Mouse (Mus musculus): Measurements from ENCODE around the gene Hdac7. TPM values are rescaled to one million over a fixed set of nuclear protein-coding genes. Genes with fewer than 3 reads are reported as not detected.

Gene Hdac7
- total and polyA plus RNA-seq, 3 experiments, result 19.8 to 55.2 (median 21.7) TPM

DNA sequence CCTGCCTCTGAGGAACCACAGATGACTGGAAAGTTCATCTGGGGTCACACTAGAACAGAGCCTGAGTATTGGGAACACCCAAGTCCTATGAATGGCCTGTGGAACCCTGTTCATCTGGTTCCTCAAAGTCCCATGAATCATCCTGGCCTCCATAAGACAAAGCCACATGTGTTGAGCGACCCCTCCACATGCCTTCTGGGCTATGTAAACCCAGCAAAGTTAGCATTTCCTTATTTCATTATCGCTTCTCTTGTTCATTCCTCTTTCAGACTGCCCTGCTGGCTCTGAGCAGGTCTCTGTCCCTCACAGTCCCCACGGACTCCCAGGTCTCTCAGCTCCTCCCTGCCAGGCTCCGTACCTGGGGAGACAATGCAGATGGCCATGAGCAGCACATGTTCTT is 14.1 kb upstream of the Hdac7 start:
- Histone ChIP-seq H3K9ac (ENCODE audit: insufficient read depth, low read depth) (no peak overlapping the region), H3K9me3 (replicated peaks; ENCODE audit: low read length) (peaks cover 10% of the 10 kb centered on the region), H3K79me2 (replicated peaks; ENCODE audit: control insufficient read depth, extremely low read depth, insufficient read depth, poor library complexity, severe bottlenecking) (no peaks in the 10 kb centered on the region), H3K4me1 (ENCODE audit: control insufficient read depth in 1 of 2, insufficient read depth in 2 of 2) (peaks cover 0 to 7% of the 10 kb centered on the region in 2 experiments; a peak in 1 of 4 replicates), H3K4me2 (ENCODE audit: insufficient read depth, low read depth, poor library complexity, severe bottlenecking) (no peak overlapping the region), H3K4me3 (replicated peaks in 1 of 3; ENCODE audit: low read depth in 2 of 3, low read length in 2 of 3, poor library complexity in 1 of 3) (no peak overlapping the region), H3K36me3 (replicated peaks in 1 of 2; ENCODE audit: control insufficient read depth in 1 of 2, insufficient read depth in 1 of 2, low read length in 1 of 2) (no peaks in the 10 kb centered on the region), H3K27ac (ENCODE audit: insufficient read depth, low read depth) (no peak overlapping the region), H3K27me3 (replicated peaks) (peaks cover 8% of the 10 kb centered on the region)
- dilution Hi-C loops (cut with MboI; ENCODE audit: extremely low pct_ligation_motif_present, extremely low pct_unique_long_range_greater_than_20kb, low sequenced_read_pairs), result no loop called here
- DNase-seq (ENCODE audit: extremely low read depth), result no peak
- TF ChIP-seq SMC3 (IDR thresholded peaks at IDR 0.05; ENCODE audit: low read depth, low read length) (no peak), NELFE (IDR thresholded peaks at IDR 0.05; ENCODE audit: low read depth, low read length) (no peak), IRF4 (IDR thresholded peaks at IDR 0.05; ENCODE audit: low read depth, low read length) (no peak), HCFC1 (IDR thresholded peaks at IDR 0.05; ENCODE audit: low read depth, low read length) (no peak), POLR2A (IDR thresholded peaks at IDR 0.05; ENCODE audit: low read depth, low read length) (no peak), JUN (IDR thresholded peaks at IDR 0.05; ENCODE audit: insufficient read depth, low read depth, low read length) (no peak), CTCF (conservative IDR thresholded peaks at IDR 0.05 in 1 of 2, IDR thresholded peaks at IDR 0.05 in 1 of 2; ENCODE audit: low read depth in 2 of 2, low read length in 2 of 2) (no peak), ZKSCAN1 (IDR thresholded peaks at IDR 0.05; ENCODE audit: borderline replicate concordance, low read depth, low read length) (no peak), ELF1 (IDR thresholded peaks at IDR 0.05; ENCODE audit: low read depth, low read length) (no peak), POLR2AphosphoS2 (IDR thresholded peaks at IDR 0.05; ENCODE audit: low read depth, low read length) (no peak), BHLHE40 (IDR thresholded peaks at IDR 0.05; ENCODE audit: low read depth, low read length) (no peak), JUND (conservative IDR thresholded peaks at IDR 0.05; ENCODE audit: low read depth, low read length) (no peak), MYC (IDR thresholded peaks at IDR 0.05; ENCODE audit: low read depth, low read length) (no peak), PAX5 (IDR thresholded peaks at IDR 0.05; ENCODE audit: low read length) (no peak), CHD2 (IDR thresholded peaks at IDR 0.05; ENCODE audit: low read length) (no peak), GABPA (IDR thresholded peaks at IDR 0.05; ENCODE audit: insufficient replicate concordance, low read depth, low read length) (no peak), ETS1 (conservative IDR thresholded peaks at IDR 0.05; ENCODE audit: low read depth, low read length) (no peak), ZNF384 (IDR thresholded peaks at IDR 0.05; ENCODE audit: low read depth, low read length) (no peak), SIN3A (IDR thresholded peaks at IDR 0.05; ENCODE audit: low read length) (no peak), EP300 (IDR thresholded peaks at IDR 0.05; ENCODE audit: low read length) (no peak)
- in situ Hi-C loops (cut with MboI; ENCODE audit: low pct_ligation_motif_present, low pct_unique_long_range_greater_than_20kb, low sequenced_read_pairs), result loop anchor here (5.0 to 25.0 kb wide), 2 partner anchors 84 to 304 kb away; partner anchors contain the start of genes Asb8 and Ccdc184

DNA sequence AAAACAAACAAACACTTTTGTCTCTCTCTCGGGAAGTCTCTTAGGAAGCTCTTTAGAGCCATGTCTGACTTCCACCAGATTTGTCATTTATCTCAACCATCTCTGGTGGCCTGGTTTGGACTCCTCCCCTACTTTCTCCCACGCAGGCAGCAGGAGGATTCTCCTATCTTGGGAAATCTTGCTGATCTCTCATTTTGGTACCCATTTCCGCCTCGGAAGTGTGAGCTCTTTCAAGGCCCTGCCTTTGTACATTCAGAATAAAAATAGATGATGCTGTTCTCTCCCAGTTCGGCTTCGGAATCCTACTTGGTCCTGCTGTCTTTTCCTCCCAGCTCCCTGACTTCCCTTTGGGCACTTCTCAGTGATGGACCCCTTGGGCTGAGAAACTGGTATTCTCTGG is 10.2 kb upstream of the Hdac7 start:
- peaks cover 3 to 19% of the 10 kb centered on the region in 2 experiments for H3K4me1 ChIP-seq (ENCODE audit: control insufficient read depth in 1 of 2, insufficient read depth in 2 of 2)
- no peak overlapping the region for H3K4me3 ChIP-seq (replicated peaks in 1 of 3; ENCODE audit: low read depth in 2 of 3, low read length in 2 of 3, poor library complexity in 1 of 3)
- dilution Hi-C loops (cut with MboI; ENCODE audit: extremely low pct_ligation_motif_present, extremely low pct_unique_long_range_greater_than_20kb, low sequenced_read_pairs) (no loop called here), in situ Hi-C loops (cut with MboI; ENCODE audit: low pct_ligation_motif_present, low pct_unique_long_range_greater_than_20kb, low sequenced_read_pairs) (loop anchor here (25.0 kb wide), 1 partner anchor 308 kb away; the partner anchor contains the start of genes Asb8 and Ccdc184)
- no peak overlapping the region for H3K4me2 ChIP-seq (ENCODE audit: insufficient read depth, low read depth, poor library complexity, severe bottlenecking)
- no peak overlapping the region for H3K9ac ChIP-seq (ENCODE audit: insufficient read depth, low read depth)
- no peaks in the 10 kb centered on the region for H3K36me3 ChIP-seq (replicated peaks in 1 of 2; ENCODE audit: control insufficient read depth in 1 of 2, insufficient read depth in 1 of 2, low read length in 1 of 2)
- H3K27me3 ChIP-seq (replicated peaks), result peaks cover 7% of the 10 kb centered on the region
- H3K79me2 ChIP-seq (replicated peaks; ENCODE audit: control insufficient read depth, extremely low read depth, insufficient read depth, poor library complexity, severe bottlenecking), result no peaks in the 10 kb centered on the region
- no peak overlapping the region for H3K27ac ChIP-seq (ENCODE audit: insufficient read depth, low read depth)
- no peak for DNase-seq (ENCODE audit: extremely low read depth)
- peaks cover 5% of the 10 kb centered on the region for H3K9me3 ChIP-seq (replicated peaks; ENCODE audit: low read length)
- TF ChIP-seq ZNF384 (IDR thresholded peaks at IDR 0.05; ENCODE audit: low read depth, low read length) (no peak), ZC3H11A (IDR thresholded peaks at IDR 0.05; ENCODE audit: low read depth, low read length) (no peak), NELFE (IDR thresholded peaks at IDR 0.05; ENCODE audit: low read depth, low read length) (no peak), NRF1 (IDR thresholded peaks at IDR 0.05; ENCODE audit: low read depth, low read length) (no peak)

All from CH12.LX (cell line).